Mouse (Mus musculus) liver, embryonic 14.5 days (tissue): ENCODE data around the gene Cby3.

Experiments
- CTCF ChIP-seq: IDR thresholded peaks from 2 replicates; pipeline ENCODE4 v1.5.1; 2016; ENCODE audit warnings: antibody characterized with exemption, low read depth, control low read depth
- EP300 ChIP-seq: IDR thresholded peaks from 2 replicates; pipeline ENCODE4 v1.6.1; 2016; ENCODE audit warnings: antibody characterized with exemption, low read depth

DNA sequence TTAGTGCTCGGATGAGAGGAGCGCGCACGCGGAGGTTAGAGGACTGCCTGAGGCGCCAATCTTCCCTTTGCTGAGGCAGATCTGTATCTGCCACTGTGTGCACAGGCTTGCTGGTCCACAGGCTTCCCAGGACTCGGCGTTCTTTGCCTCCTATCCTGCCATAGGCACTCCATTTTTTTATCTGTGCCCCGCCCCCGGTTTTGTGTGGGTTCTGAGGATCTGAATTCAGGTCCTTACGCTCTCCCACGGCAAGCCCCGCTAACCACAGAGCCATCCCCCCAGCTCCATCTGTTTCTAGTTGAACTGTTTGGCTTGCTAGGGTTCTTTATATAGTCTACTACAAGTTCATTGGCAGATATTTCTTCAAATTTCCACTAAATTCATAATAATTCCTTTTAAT is 44.5 kb downstream of the Cby3 start:
- TF ChIP-seq CTCF (no peak), EP300 (no peak)
